Mouse (Mus musculus) mouse trophoblast stem cell (cell line): Measurements from ENCODE around the gene Cplx2.

Experiments used
- in situ Hi-C, 2 experiments: fragments of 300-500 bp; cut with MseI, MboI; formaldehyde crosslinking; loops; 2 replicates in 1 of 2; 3 replicates in 1 of 2; pipeline ENCODE4 v1.15.1; 2025

The Cplx2 gene

DNA sequence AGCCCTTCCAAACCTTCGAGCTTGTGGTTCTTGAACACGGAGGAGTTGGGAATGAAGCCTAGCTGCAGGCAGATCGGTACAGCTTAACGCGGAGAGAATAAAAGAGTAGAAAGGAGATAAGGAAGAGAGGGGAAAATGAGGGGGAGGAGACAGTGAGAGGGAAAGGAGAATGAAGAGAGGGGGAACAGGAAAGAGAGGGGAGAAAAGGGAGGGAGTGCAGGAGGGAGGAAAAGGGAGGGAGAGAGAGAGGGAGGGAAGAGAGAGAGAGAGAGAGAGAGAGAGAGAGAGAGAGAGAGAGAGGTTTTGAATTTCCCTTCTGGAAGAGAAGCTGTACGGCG is at the start of gene Cplx2:
Gene Cplx2 (plus strand): TSS at position 301 of the 338 bp plus-strand sequence.
- in situ Hi-C loops: loop anchor here (5.0 to 10.0 kb wide), 2 partner anchors 124 to 126 kb away; no protein-coding TSS in a partner anchor

DNA sequence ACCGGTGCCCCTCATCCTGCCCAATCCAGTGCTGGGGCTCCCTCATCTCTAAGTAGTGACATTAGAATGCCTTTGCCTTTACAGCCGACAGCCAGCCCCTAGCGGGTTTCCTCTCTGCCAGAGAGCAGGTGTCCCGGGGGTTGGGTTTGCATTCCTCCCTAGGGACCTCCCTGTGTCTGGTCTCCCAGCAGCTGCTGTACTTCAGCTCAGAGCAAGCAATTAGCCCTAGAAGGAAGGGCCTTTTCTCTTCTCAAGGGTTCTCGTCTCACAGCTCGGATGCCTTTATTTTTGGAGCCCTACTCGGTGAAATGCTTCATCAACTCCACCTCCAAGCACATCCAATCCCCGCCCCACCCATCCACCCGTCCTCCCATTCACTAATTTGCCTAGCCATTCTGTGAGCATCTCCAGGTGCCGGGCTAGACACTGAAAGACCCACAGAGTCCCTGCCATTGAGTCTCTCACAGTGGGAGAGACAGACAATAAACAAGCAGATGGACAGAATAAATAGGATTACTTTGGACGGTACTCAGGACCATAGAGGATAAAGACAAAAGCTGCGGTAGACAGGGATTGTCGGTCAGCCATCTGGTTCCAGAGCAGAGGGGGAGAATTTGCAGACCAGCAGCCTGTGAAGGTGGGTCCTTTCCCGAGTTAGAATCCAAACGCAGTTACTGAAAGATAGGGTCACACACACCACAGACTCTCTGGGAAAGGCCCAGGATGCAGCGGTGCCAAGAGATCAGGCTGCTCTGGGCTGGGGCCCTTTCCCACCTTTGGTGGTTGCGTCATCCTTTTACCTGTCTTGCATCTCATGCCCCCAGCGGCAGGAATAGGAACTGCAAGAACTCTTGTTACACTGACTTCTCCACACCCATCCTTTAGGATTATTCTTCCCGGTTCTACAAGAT is 48.5 kb upstream of the Cplx2 start:
- in situ Hi-C loops: no loop called here

DNA sequence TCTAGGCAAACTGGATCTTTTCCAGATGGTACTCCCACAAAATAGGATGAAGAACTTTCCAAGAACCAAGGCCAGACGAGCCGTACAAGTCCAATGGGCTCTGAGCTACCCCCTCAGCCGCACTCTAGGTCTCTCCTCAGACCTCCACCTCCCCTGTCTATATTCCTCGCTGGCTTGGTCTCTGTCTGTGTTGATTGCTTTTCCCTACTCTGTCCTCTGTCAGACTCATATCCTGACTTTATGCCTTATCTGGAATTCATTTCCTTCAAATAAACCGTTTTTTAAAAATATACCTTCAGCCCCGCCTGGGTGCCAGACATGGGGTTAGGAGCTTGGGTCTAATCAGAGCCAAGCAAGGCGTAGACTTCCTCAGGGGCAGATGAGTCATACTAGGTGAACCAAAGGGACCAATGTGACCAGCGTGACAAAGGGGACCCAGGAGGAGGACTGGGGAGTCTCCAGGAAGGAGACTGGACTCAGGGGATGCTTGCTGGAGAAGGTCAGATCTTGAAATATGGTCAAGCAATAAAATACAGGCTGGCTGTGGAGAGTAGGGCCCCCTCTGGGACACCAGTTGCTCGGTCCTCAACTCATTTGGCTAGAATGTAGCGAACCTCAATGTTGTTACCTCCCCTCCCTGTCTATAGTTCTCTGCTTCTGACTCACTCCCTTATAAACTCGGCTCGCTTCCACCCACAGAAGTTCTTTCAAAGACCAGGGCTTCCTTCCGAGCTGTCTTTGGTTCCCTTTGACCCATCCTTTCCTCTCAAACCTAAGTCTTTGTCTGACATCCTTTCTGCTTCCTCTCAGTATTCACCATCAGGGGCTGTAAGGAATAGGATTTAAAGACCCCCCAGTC is 47.6 kb upstream of the Cplx2 start:
- in situ Hi-C loops: no loop called here

DNA sequence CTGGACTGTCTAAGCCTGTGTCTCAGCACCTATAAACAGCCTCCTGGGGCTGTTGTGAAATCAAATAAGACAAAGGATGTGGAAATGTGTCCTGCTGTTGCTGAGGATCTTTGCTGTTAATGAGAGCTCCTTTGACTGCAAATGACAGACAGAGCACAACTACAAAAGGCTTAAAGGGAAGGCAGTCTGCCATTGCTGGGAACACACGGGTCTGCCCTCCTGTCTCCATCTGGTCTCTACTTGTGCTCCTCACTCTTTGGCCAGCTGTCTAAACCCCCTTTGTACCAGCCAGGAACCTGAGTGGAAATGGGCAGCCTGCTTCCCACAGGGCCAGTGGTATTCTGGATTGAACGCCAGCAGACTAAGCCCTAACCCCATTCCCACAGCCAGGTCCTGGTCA is 47.0 kb upstream of the Cplx2 start:
- in situ Hi-C loops: no loop called here

DNA sequence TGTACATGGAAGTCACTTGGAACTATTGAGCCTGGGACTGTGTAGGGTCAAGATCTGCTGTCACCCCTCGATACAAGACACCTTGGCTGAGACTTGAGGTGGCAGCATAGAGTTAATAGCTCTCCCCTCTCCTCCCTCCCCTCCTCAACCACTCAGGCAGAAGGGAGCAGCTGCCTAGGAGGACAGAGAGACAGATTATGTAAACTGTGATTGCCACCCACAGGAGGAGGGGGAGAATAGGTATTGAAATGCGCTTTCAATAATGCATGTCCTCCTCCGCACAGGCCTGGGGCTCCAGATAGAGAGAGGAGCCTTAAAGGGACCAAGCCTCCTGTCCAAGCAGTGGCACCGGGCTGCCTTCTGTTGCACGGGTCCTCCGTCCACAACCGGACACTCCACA is 45.3 kb upstream of the Cplx2 start:
- in situ Hi-C loops: loop anchor here in 1 of 2 experiments (5.0 kb wide), 1 partner anchor 51 kb away; no protein-coding TSS in a partner anchor

DNA sequence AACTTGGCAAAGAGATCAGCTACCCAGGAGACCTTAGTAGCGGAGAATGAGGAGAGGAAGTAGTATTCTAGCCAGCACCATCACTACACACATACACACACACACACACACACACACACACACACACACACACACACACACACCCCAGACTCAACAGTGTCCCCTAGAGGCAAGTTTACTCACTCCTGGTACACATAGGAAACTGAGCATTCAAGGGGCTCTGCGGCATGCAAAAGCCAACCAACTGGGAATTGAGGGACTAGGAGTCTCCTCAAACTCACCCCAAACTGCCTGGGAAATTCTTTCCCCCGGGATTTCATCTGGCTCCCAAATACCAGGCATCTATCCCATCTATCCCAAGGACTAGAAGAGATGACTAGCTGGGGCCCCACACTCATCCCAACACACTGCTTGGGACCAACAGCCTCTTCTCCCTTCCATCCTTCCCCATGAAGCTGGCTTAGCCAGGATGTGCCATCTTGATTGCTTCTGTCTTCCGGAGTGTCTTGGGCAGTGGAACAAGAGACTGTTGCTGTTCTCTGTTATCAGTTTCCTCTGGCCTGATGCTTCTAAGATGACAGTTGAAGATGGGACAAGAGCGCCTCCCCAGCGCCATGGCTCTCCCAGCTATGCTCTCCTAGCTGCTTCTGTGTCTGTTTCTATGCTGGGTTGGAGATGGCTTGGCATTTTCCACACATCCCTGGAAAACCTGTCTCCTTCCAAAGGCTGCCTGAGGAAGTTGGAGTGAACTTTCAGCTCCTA is 44.3 kb upstream of the Cplx2 start:
- in situ Hi-C loops: loop anchor here in 1 of 2 experiments (5.0 kb wide), 1 partner anchor 50 kb away; no protein-coding TSS in a partner anchor

DNA sequence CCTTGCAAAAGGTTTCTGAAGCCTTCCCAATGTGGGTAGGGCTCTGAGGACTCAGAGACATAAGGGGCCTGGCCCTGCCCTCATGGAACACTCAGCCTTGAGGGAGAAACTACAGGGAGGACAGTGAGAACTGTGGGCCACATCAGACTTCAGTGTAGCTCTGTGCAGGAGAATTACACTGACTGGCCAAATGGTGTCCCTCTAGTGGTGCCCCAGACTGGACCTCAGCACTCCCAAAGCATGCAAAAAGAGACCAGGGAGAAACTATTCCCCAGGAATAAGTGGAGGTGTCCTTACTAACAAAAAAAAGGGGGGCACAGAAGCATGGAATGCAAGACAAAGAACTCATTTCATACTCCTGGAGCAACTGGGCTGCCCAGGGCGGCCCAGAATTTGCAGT is 43.1 kb upstream of the Cplx2 start:
- in situ Hi-C loops: loop anchor here in 1 of 2 experiments (5.0 kb wide), 1 partner anchor 49 kb away; no protein-coding TSS in a partner anchor

DNA sequence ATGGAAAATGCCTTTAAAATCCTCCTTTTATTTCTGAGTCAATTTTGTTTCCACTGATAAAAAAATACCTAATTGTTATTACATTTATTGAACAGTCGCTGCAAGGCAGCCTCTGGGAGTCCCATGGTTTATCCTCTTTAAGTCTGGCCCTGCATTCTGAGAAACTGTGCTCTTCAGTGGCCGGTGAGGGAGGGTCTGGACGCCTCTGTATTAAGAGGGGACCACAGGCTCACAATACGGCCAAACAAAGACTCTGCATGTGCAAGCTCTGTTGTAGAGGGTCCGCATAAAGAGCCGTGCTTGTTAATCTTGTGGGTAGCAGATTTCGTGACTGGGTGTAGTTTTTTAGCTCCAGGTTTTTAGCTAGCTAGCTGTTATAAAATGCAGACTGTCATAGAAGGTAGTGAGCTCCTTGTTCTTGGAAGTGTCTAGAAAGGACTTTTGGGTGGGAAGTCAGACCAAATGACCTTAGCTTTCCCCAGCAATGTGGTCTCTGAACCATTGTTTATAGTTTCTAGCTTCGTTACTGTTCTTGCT is 42.1 kb upstream of the Cplx2 start:
- in situ Hi-C loops: loop anchor here in 1 of 2 experiments (5.0 kb wide), 1 partner anchor 48 kb away; no protein-coding TSS in a partner anchor

DNA sequence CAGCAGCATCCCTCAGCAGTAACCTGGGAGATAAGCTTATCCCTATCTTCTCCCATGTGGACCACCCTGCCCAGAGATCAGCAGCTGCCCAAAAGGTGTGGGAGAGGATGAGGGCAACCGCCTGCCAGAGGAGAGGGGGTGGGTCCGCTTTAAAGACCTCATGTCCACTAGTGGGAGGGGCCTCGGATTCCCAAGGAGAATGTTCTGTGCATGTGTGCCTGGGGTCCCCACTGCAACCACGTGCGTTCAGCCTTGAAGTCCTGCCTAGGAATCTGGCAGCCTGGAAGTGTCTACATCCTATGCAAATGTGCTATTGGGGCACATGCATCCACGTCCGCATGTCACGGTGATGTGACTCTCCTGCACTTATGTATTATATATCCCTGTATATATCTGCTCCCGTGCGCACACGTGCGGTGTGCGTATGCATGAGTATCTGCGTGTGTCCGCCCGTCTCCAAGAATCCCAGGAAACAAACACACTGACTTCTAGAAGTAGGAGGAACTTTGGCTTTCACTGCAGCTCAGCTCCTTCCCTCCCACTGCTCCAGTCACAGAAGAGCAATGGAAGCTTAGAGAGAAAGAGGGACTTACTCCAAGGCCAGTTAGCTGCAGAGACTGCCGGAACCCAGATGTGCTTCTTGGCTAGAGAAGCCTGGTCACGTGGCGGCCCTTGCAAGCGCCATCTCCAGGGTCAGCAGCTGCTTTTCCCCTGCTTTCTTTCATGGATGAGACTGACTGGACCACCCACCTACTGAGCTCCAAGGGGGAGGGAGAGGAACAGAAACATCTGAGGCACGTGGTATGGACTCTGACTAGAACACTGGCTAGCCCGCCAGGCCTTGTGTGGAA is 39.1 kb upstream of the Cplx2 start:
- in situ Hi-C loops: no loop called here

DNA sequence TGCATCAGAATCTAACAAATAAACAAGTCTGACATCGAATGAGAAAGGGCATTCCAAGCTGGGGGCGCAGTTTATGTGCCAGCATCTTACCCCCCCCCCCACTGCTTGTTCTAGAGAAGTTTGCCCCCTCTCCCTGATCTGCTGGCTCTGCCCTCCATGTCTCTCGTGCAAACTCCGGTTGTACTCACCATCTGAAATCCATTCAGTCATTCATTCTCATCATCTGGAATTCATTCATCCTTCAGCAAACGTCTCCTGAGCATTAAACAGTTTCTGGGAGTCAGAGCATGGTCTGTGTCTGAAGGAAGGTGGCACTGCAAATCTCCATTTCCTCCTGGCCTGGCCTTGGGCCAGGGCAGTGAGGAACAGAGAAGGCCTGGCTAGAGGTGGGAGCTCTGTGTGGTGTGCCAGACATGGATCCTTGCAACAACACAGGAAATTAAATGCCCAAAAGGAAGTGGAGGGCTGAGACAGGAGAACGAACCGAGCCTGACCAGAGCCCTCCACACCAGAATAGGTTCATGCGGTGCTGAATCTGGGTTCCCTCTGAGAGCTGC is 38.1 kb upstream of the Cplx2 start:
- in situ Hi-C loops: no loop called here

DNA sequence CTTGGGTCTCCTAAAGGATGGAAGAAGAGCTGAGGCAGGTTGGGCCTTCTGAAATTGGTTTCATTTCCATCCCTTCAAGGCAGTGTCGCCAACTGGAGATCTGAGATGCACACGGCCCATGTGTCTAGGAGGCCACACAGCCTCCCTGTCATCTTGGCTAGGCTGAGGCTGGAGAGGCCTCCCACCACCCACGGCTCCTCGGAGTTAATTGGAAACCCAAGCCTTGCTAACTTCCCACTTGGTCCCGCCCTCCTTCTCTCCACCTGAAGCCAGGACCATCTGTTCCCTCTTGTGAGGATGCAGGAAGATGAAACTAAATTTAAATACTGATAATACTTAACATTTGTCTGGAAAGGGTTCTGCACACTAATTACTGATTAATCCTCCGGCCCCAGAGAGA is 34.1 kb upstream of the Cplx2 start:
- in situ Hi-C loops: no loop called here

DNA sequence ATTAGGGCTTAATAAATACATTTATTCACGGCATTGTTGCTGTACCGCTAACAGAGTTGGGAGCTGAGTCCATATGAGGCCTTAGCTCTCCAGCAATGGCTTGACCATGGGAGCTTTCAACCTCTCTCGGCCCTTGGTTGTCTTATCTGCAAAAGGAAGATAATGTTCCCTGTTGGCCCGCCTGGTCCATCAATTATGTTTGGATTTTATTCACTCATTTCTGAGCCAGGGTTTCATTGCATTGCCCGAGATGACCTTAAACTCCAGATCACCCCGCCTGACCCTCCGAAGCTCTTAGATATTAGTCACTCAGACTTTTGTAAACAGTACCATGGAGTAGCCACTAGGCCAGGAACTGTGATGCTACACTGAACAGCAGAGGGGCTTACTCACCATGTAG is 33.6 kb upstream of the Cplx2 start:
- in situ Hi-C loops: no loop called here

DNA sequence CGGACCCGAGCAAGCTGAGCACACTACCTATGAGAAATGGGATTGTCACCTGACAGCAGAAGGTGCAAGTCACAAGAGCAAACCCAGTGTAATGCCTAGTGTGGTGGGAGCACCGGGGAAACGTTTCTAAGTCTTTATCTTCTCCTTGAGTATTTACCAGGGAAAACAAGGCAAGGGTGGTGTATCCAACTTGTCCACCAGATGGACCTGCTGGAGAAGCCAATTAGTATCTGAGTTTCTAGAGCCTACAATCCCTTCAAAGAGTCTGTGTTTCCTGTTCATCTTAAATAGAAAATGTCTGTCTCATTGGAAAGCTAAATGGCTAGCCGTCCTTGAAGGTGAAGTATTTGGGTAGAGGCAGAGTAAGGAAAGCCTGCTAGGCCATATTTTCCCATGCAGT is 32.3 kb upstream of the Cplx2 start:
- in situ Hi-C loops: no loop called here

DNA sequence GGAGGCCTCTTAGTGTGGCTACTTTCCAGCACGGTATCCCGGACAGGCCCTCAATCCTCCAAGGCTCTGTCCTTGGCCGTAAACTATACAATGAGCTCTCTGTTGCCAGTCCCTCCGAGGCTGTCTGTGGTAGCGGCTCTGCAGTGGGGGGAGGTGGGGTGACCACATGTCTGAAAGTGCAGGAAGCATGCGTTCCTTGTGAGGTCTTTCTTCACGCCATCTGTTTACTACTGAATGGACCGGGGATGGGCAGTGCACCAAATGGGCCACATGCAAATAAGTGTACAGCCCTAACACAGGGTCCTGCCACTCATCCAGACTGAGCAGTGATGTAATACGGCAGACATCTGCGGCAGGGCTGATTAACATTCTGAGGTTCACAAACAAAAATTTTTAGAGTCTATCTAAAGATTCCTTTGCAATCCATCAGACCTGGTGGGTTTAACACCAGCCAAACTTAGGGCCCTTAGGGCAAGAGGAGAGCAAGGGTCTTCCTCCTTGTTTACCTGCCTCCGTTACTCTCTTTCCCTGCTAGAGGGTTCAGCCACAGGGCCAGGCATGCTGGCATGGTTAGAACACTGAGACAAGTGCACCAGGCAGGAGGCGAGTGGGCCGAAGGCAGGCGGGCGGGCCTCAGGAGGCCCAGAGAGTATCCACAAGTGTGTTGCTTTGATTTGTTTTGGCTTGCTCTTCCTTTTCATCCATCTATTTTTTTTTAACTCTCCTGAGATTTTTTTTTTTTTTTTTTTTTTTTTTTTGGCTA is 25.1 kb upstream of the Cplx2 start:
- in situ Hi-C loops: no loop called here

DNA sequence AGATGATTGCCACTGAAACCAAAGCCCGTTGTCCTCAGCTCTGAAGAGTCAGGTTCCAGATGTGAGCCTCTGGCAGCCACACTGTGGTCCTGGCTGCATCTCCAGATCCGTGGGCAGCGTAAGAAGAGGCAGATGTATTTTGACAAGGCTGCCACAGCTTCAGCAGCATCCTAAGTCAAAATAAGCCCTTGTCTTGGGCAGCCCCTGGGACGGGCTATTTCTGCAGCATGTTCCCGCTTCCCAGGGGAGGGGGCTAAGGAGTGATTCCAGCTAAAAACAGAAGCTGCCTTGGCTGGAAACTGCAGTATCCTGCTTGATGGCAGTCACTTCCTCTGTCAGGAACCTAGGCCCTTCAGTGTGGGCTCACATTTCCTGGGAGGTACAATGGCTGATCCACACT is 23.1 kb upstream of the Cplx2 start:
- in situ Hi-C loops: no loop called here

DNA sequence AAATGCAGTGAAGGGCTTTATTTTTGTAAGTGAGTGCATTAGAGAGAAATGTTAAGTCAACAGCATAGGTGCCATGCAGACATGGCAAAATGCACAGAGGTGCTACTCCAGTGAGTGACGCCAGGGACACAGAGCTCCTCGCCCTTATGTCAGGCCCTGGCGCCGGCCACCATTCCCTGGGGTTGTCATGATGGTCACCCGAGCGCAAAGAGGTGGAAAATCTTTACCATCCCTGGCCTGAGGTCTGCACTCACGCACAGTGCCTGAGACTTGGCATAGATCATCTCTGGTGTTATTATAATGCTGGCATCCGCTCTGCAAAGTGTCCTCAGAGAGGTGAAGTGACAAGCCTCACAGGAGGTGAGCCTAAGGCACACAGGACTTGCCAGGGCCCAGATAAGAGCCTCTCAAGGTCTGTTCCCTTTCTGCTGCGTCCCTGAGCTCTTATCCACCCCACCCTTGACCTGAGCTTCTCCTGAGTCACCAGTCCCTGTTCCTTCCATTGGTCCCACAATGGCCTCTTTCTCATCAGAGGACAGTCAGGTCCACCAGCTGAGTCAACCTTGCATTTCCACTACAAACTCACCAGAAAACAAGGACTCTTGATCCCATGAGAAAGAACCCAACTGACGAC is 21.9 kb upstream of the Cplx2 start:
- in situ Hi-C loops: no loop called here

DNA sequence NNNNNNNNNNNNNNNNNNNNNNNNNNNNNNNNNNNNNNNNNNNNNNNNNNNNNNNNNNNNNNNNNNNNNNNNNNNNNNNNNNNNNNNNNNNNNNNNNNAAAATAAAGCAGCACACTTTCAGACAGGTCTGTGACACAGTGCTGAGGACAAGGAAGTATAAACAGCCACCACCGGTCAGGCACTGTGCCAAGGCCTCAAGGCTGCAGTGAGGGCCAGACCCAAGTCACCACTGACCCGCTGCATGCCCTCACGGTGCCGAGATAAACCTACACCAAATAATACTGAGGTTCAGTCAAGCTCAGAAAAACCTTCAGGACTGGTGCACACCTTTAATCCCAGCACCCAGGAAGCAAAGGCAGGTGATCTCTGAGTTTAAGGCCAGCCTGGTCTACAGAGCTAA is 13.7 kb upstream of the Cplx2 start:
- in situ Hi-C loops: no loop called here

DNA sequence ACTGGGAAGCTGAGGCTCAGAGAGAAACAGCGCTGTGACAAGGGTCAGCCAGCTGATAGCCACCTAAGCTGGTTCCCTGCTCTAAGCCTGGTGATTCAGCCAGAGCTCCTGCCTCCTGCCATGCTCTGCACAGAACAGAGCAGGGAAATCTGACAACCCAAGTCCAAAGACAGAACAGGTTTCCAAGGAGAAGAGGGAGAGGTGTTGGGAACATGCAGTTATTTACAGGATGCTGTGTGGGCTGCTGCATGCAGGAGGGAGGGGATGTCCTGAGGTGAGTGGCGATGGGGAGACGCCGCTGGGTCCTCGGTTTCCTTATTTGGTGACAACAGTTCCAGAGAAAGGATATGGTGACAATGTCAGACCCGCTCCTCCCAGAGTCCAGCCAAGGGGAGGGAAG is 12.0 kb upstream of the Cplx2 start:
- in situ Hi-C loops: no loop called here

DNA sequence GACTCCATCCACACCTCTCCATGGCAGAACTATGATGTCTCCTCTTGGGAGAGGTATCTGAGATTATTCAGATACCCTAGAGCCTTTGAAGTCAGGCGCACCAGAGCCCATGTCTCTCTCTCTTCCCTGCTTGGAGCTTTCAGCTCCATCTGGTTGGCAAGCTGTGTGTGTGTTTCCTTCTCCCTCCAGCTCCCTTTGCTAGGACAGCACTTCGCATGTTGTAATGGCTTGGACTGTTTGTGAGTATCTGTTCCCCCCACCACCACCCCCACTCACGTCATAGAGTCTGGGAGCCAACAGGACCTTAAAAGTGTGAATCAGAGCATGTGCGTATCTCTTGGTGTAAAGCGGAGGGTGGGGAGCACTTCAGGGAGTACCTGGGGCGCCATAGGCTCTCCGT is 6.5 kb upstream of the Cplx2 start:
- in situ Hi-C loops: no loop called here
